Mouse (Mus musculus) cerebellum, postnatal 14 days (tissue): Measurements from ENCODE around the gene Gpsm2.
A peak's percentile ranks its signal among the peaks of the same experiment; 100 is the strongest.
"Not testable (repeated sequence)": the region's sequence is repeated elsewhere in the genome, so short reads cannot be mapped to it uniquely, and the experiment has no call there.

Experiments
- DNase-seq, 2 experiments: peaks; one replicate each; pipeline ENCODE4 v3.0.0; 2021; ENCODE audit warnings: mixed read lengths in 2 of 2

Gene Gpsm2

GRCm38 (mm10) chr3:108653710-108654379 lies 68.3 kb downstream of the Gpsm2 start, which contains the start of gene Clcc1:
Gene Clcc1, plus strand, starts transcription at chr3:108653913.
- peak; percentile 96 to 98 for DNase-seq

- DNase-seq, result no peak
These were observed 69.1 kb downstream of the Gpsm2 start for GRCm38 (mm10) chr3:108652866-108653642.

GRCm38 (mm10) chr3:108647681-108648080 lies 74.4 kb downstream of the Gpsm2 start:
- not testable (repeated sequence) for DNase-seq

- peak; percentile 56 to 64 for DNase-seq
These were observed 76.1 kb downstream of the Gpsm2 start for GRCm38 (mm10) chr3:108646036-108646435.

GRCm38 (mm10) chr3:108644856-108645255 lies 77.3 kb downstream of the Gpsm2 start:
- DNase-seq, result no peak

- no peak for DNase-seq
These were observed 81.1 kb downstream of the Gpsm2 start for GRCm38 (mm10) chr3:108640998-108641397.

- DNase-seq, result no peak
These were observed 82.7 kb downstream of the Gpsm2 start for GRCm38 (mm10) chr3:108639412-108639811.

GRCm38 (mm10) chr3:108634761-108635160 lies 87.3 kb downstream of the Gpsm2 start:
- DNase-seq, result peak; percentile 33 to 54
